Mouse (Mus musculus) lung, embryonic 16.5 days (tissue): ENCODE data around the gene 4930432K21Rik. TPM values are rescaled to one million over a fixed set of nuclear protein-coding genes. Genes with fewer than 3 reads are reported as not detected.

Experiments
- ATAC-seq: fragments of 200-750 bp; cut with Nextera tagmentation; 2 replicates; pipeline ENCODE4 v1.8.0; 2017; ENCODE audit warnings: low read depth, mild to moderate bottlenecking, moderate library complexity
- H3K27ac ChIP-seq: fragments of 300-500 bp; sonication (generic); 2 replicates; pipeline ENCODE4 v1.5.1; 2014; ENCODE audit warnings: mild to moderate bottlenecking, control low read depth, low read length
- H3K27me3 ChIP-seq: fragments of 300-500 bp; sonication (generic); 2 replicates; pipeline ENCODE4 v1.6.1; 2014; ENCODE audit warnings: low read depth, low read length, mixed read lengths; ENCODE audit not compliant: control insufficient read depth, insufficient read depth
- H3K36me3 ChIP-seq: fragments of 300-500 bp; sonication (generic); 2 replicates; pipeline ENCODE4 v1.6.1; 2014; ENCODE audit warnings: low read length; ENCODE audit not compliant: control insufficient read depth, insufficient read depth
- H3K4me1 ChIP-seq: fragments of 300-500 bp; sonication (generic); replicated peaks from 2 replicates; pipeline ENCODE4 v1.6.1; 2014; ENCODE audit warnings: low read length, mixed read lengths; ENCODE audit not compliant: control insufficient read depth, insufficient read depth
- H3K4me2 ChIP-seq: fragments of 300-500 bp; sonication (generic); 2 replicates; pipeline ENCODE4 v1.6.1; 2014; ENCODE audit warnings: low read depth, low read length, control low read depth
- H3K4me3 ChIP-seq: fragments of 300-500 bp; sonication (generic); 2 replicates; pipeline ENCODE4 v1.5.1; 2014; ENCODE audit warnings: mild to moderate bottlenecking, low read length, control low read depth
- H3K9ac ChIP-seq: fragments of 300-500 bp; sonication (generic); 2 replicates; pipeline ENCODE4 v1.6.1; 2014; ENCODE audit warnings: low read length, control low read depth
- H3K9me3 ChIP-seq: fragments of 300-500 bp; sonication (generic); 2 replicates; pipeline ENCODE4 v1.6.1; 2016; ENCODE audit warnings: low read length; ENCODE audit not compliant: control insufficient read depth
- WGBS: fragments of 180-500 bp; shearing (Covaris S2); extraction: QIAGEN DNeasy Blood & Tissue Kit; methylation state at CpG from one replicate; pipeline ENCODE4 v1.1.7; 2014; 5-methylcytosine and 5-hydroxymethylcytosine counted together
- polyA plus RNA-seq: library from polyadenylated mRNA; unstranded; fragments of >200 nt; fragmentation: Nextera tagmentation; extraction: Ambion mirVana; gene quantifications from 2 replicates; pipeline ENCODE4 v1.2.1, GENCODE M21; 2015

Gene 4930432K21Rik
- polyA plus RNA-seq, 1 experiment from 2014 or later: 1.5 TPM

GRCm38 (mm10) chr8:84115646-84116045 is 32.2 kb upstream of the 4930432K21Rik start:
- H3K9me3 ChIP-seq: peaks cover 4% of the 10 kb centered on the region
- H3K4me1 ChIP-seq: no peaks in the 10 kb centered on the region
- H3K36me3 ChIP-seq: no peaks in the 10 kb centered on the region
- H3K9ac ChIP-seq: no peak overlapping the region
- H3K4me2 ChIP-seq: no peak overlapping the region
- WGBS: 76% methylated on average over 6 of the region's 6 CpGs
- no peak overlapping the region for H3K4me3 ChIP-seq
- H3K27me3 ChIP-seq: no peaks in the 10 kb centered on the region
- no peak for ATAC-seq
- H3K27ac ChIP-seq: no peak overlapping the region

DNA sequence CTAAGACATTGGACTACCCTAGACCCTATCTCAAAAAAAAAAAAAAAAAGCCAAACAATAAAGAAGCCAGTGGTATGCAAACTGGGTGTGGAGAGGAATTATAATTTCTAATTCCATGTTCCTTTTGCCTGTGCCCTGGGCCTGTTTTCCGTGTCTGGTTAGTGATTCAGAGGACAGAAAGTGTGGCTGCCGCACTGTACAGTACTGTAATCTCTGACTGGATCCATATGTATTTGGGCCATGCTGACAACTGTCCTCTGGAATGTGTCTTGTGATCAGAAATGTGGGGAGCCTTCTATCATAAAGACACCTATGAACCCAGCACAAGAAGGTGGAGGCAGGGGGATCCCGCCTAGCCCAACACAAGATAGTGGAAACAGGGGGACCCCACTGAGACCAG is 25.7 kb upstream of the 4930432K21Rik start:
- 80% methylated on average over 3 of the region's 3 CpGs for WGBS
- Histone ChIP-seq H3K9me3 (peaks cover 4% of the 10 kb centered on the region), H3K27me3 (no peaks in the 10 kb centered on the region), H3K9ac (no peak overlapping the region), H3K27ac (no peak overlapping the region), H3K4me2 (no peak overlapping the region), H3K4me3 (no peak overlapping the region), H3K4me1 (peaks cover 1% of the 10 kb centered on the region; the same call in 1 of the 2 replicates), H3K36me3 (no peaks in the 10 kb centered on the region)
- no peak for ATAC-seq

GRCm38 (mm10) chr8:84125656-84126055 is 22.2 kb upstream of the 4930432K21Rik start, which contains the start of gene Podnl1:
TSS of gene Podnl1 (plus strand) at chr8:84125989.
- 38% methylated on average over 9 of the region's 9 CpGs for WGBS
- peak; percentile 61 for ATAC-seq
- Histone ChIP-seq H3K27me3 (no peaks in the 10 kb centered on the region), H3K27ac (no peak within 1 kb of the TSS), H3K4me1 (peaks cover 6% of the 10 kb centered on the region; the same call in 1 of the 2 replicates), H3K9ac (no peak within 1 kb of the TSS), H3K4me2 (no peak within 1 kb of the TSS), H3K36me3 (no peaks in the 10 kb centered on the region), H3K4me3 (no peak within 1 kb of the TSS), H3K9me3 (no peaks in the 10 kb centered on the region)

GRCm38 (mm10) chr8:84126742-84127141 is 21.1 kb upstream of the 4930432K21Rik start:
- no peak for ATAC-seq
- Histone ChIP-seq H3K9ac (no peak overlapping the region), H3K4me2 (no peak overlapping the region), H3K27ac (no peak overlapping the region), H3K4me3 (no peak overlapping the region), H3K9me3 (no peaks in the 10 kb centered on the region), H3K4me1 (peaks cover 6% of the 10 kb centered on the region; the same call in 1 of the 2 replicates), H3K27me3 (no peaks in the 10 kb centered on the region), H3K36me3 (no peaks in the 10 kb centered on the region)
- 66% methylated on average over 2 of the region's 2 CpGs for WGBS

DNA sequence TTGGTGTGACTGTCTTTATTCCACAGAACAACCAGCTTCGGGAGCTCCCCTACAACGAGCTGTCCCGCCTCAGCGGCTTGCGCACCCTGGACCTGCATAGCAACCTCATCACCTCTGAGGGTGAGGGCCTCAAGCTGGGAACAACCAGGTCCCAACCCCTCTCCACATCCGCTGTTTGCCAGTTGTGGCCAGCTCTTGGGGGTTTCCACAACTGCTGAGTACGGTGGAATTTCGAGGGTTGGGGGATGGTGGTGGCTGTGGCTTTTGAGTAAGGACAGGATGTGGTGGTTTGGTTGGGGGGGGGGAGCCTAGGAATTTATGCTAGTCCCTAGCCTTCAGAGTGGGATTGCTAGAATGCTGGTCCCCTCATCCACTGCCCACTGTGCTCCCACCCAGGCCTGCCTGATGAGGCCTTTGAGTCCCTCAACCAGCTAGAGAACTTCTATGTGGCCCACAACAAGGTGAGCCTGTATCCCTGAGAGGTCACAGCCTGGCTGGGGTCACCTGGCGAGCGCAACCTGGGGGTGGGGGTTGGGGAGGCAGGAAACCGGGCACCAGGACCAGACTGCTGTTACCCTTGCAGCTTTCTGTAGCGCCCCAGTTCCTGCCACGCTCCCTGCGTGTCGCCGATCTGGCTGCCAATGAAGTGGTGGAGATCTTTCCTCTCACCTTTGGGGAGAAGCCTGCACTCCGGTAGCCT is 20.5 kb upstream of the 4930432K21Rik start:
- Histone ChIP-seq H3K4me3 (no peak overlapping the region), H3K4me1 (peaks cover 6% of the 10 kb centered on the region; the same call in 1 of the 2 replicates), H3K4me2 (no peak overlapping the region), H3K36me3 (peaks cover 5% of the 10 kb centered on the region; the same call in 1 of the 2 replicates), H3K27ac (no peak overlapping the region), H3K27me3 (no peaks in the 10 kb centered on the region), H3K9ac (peak overlapping the region; percentile 9; the same call in 1 of the 2 replicates), H3K9me3 (no peaks in the 10 kb centered on the region)
- 35% methylated on average over 17 of the region's 17 CpGs for WGBS
- peak; percentile 49 for ATAC-seq

- H3K9me3 ChIP-seq: no peaks in the 10 kb centered on the region
These were observed 19.5 kb upstream of the 4930432K21Rik start for GRCm38 (mm10) chr8:84128277-84128676.

GRCm38 (mm10) chr8:84130806-84131205 is 17.0 kb upstream of the 4930432K21Rik start:
- Histone ChIP-seq H3K27ac (no peak overlapping the region), H3K4me2 (no peak overlapping the region), H3K27me3 (no peaks in the 10 kb centered on the region), H3K9me3 (no peaks in the 10 kb centered on the region), H3K9ac (no peak overlapping the region), H3K4me3 (no peak overlapping the region), H3K4me1 (peaks cover 6% of the 10 kb centered on the region; the same call in 1 of the 2 replicates), H3K36me3 (peaks cover 24% of the 10 kb centered on the region)
- no peak for ATAC-seq
- 42% methylated on average over 30 of the region's 30 CpGs for WGBS

More at GRCm38 (mm10) chr8:84128277-84128676, 19.5 kb upstream of the 4930432K21Rik start:
- Histone ChIP-seq H3K4me1 (peaks cover 6% of the 10 kb centered on the region; the same call in 1 of the 2 replicates), H3K27ac (no peak overlapping the region), H3K27me3 (no peaks in the 10 kb centered on the region), H3K36me3 (peaks cover 9% of the 10 kb centered on the region; the same call in 1 of the 2 replicates), H3K4me2 (no peak overlapping the region), H3K9ac (no peak overlapping the region), H3K4me3 (no peak overlapping the region)
- ATAC-seq: no peak
- WGBS: 47% methylated on average over 8 of the region's 8 CpGs

- Histone ChIP-seq H3K4me2 (no peak overlapping the region), H3K4me3 (no peak overlapping the region), H3K27ac (no peak overlapping the region), H3K9me3 (no peaks in the 10 kb centered on the region), H3K27me3 (no peaks in the 10 kb centered on the region), H3K36me3 (peaks cover 36% of the 10 kb centered on the region), H3K9ac (no peak overlapping the region), H3K4me1 (peaks cover 4% of the 10 kb centered on the region; the same call in 1 of the 2 replicates)
- 82% methylated on average over 8 of the region's 8 CpGs for WGBS
- ATAC-seq: no peak
These were observed 15.6 kb upstream of the 4930432K21Rik start for GRCm38 (mm10) chr8:84132225-84132624.

DNA sequence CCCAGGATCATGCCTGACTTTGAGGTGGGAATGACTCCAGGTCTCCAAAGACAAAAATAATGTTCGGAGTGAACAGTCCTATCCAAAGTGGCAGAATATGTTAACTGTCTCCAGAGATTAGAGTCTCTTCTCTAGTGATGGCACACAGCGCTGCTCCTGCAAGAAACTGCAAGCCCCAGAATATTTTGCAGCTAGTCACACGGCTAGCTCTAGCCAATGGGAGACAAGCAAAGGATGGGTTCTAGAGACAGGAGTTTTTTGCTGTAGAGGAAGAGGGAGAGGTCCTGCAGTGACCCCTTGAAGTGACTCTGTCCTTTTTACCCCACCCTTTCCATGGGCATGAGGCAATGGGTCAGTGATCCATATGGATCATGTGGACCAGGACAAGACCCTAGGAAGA is 10.0 kb upstream of the 4930432K21Rik start:
- no peaks in the 10 kb centered on the region for H3K9me3 ChIP-seq
- no peak for ATAC-seq
- WGBS: 89% methylated on average over 3 of the region's 3 CpGs
- no peaks in the 10 kb centered on the region for H3K27me3 ChIP-seq
- H3K9ac ChIP-seq: no peak overlapping the region
- no peak overlapping the region for H3K4me3 ChIP-seq
- no peaks in the 10 kb centered on the region for H3K4me1 ChIP-seq
- no peak overlapping the region for H3K4me2 ChIP-seq
- H3K27ac ChIP-seq: no peak overlapping the region
- peaks cover 67% of the 10 kb centered on the region for H3K36me3 ChIP-seq
